Mouse (Mus musculus): Measurements from ENCODE around the gene Gm3424. TPM values are rescaled to one million over a fixed set of nuclear protein-coding genes. Genes with fewer than 3 reads are reported as not detected.
"Not testable (repeated sequence)": the region's sequence is repeated elsewhere in the genome, so short reads cannot be mapped to it uniquely, and the experiment has no call there.

Gene Gm3424
- polyA plus RNA-seq (2015; fragmentation: Nextera tagmentation; extraction: Ambion mirVana), result not detected in 2 replicates

GRCm38 (mm10) chr14:5830229-5830628 lies at the start of gene Gm3424:
Gene Gm3424 (minus strand): TSS chr14:5830329.
- not testable (repeated sequence) for H3K36me3 ChIP-seq (ENCODE audit: control insufficient read depth, insufficient read depth); H3K4me2 ChIP-seq (ENCODE audit: low read length); H3K27ac ChIP-seq (ENCODE audit: low read length); ATAC-seq; H3K9ac ChIP-seq (replicated peaks; ENCODE audit: low read depth, low read length); H3K9me3 ChIP-seq (ENCODE audit: control insufficient read depth, low read length); H3K4me3 ChIP-seq (replicated peaks; ENCODE audit: low read length); H3K4me1 ChIP-seq (replicated peaks; ENCODE audit: control insufficient read depth, insufficient read depth, low read length); H3K27me3 ChIP-seq (replicated peaks; ENCODE audit: control insufficient read depth, insufficient read depth, low read length)
- WGBS, result no CpG with 5 or more reads among the region's 3 CpGs

- peak overlapping the region; percentile 57 for H3K9ac ChIP-seq (replicated peaks; ENCODE audit: low read depth, low read length)
- H3K4me3 ChIP-seq (replicated peaks; ENCODE audit: low read length), result peak overlapping the region; percentile 49
- not testable (repeated sequence) for H3K27me3 ChIP-seq (replicated peaks; ENCODE audit: control insufficient read depth, insufficient read depth, low read length); H3K9me3 ChIP-seq (ENCODE audit: control insufficient read depth, low read length); H3K27ac ChIP-seq (ENCODE audit: low read length); H3K36me3 ChIP-seq (ENCODE audit: control insufficient read depth, insufficient read depth); H3K4me1 ChIP-seq (replicated peaks; ENCODE audit: control insufficient read depth, insufficient read depth, low read length); ATAC-seq
- WGBS, result under 1% methylated on average over 18 of the region's 28 CpGs
- H3K4me2 ChIP-seq (ENCODE audit: low read length), result peak overlapping the region; percentile 72
Observed at GRCm38 (mm10) chr14:5879791-5880190, 49.7 kb upstream of the Gm3424 start.

GRCm38 (mm10) chr14:5879136-5879535 lies 49.0 kb upstream of the Gm3424 start:
- WGBS, result 2% methylated on average over 5 of the region's 11 CpGs
- H3K36me3 ChIP-seq (ENCODE audit: control insufficient read depth, insufficient read depth); H3K9me3 ChIP-seq (ENCODE audit: control insufficient read depth, low read length); H3K27me3 ChIP-seq (replicated peaks; ENCODE audit: control insufficient read depth, insufficient read depth, low read length); H3K4me1 ChIP-seq (replicated peaks; ENCODE audit: control insufficient read depth, insufficient read depth, low read length); H3K4me3 ChIP-seq (replicated peaks; ENCODE audit: low read length); H3K9ac ChIP-seq (replicated peaks; ENCODE audit: low read depth, low read length); ATAC-seq; H3K27ac ChIP-seq (ENCODE audit: low read length): not testable (repeated sequence)
- H3K4me2 ChIP-seq (ENCODE audit: low read length), result peak overlapping the region; percentile 28; the same call in 1 of the 2 replicates

GRCm38 (mm10) chr14:5855911-5856310 lies 25.8 kb upstream of the Gm3424 start:
- not testable (repeated sequence) for H3K9me3 ChIP-seq (ENCODE audit: control insufficient read depth, low read length); H3K27ac ChIP-seq (ENCODE audit: low read length); H3K9ac ChIP-seq (replicated peaks; ENCODE audit: low read depth, low read length); H3K4me3 ChIP-seq (replicated peaks; ENCODE audit: low read length); H3K27me3 ChIP-seq (replicated peaks; ENCODE audit: control insufficient read depth, insufficient read depth, low read length); H3K4me2 ChIP-seq (ENCODE audit: low read length); H3K4me1 ChIP-seq (replicated peaks; ENCODE audit: control insufficient read depth, insufficient read depth, low read length); ATAC-seq; H3K36me3 ChIP-seq (ENCODE audit: control insufficient read depth, insufficient read depth)
- WGBS, result 88% methylated on average over 3 of the region's 3 CpGs

GRCm38 (mm10) chr14:5812699-5813356 lies 17.3 kb downstream of the Gm3424 start:
- not testable (repeated sequence) for H3K9me3 ChIP-seq (ENCODE audit: control insufficient read depth, low read length); H3K27me3 ChIP-seq (replicated peaks; ENCODE audit: control insufficient read depth, insufficient read depth, low read length); H3K36me3 ChIP-seq (ENCODE audit: control insufficient read depth, insufficient read depth); H3K4me1 ChIP-seq (replicated peaks; ENCODE audit: control insufficient read depth, insufficient read depth, low read length); H3K9ac ChIP-seq (replicated peaks; ENCODE audit: low read depth, low read length); H3K27ac ChIP-seq (ENCODE audit: low read length); H3K4me3 ChIP-seq (replicated peaks; ENCODE audit: low read length); H3K4me2 ChIP-seq (ENCODE audit: low read length)
- ATAC-seq, result peak; percentile 57; the same call in 1 of the 2 replicates
- WGBS, result no CpG with 5 or more reads among the region's 47 CpGs

- not testable (repeated sequence) for H3K36me3 ChIP-seq (ENCODE audit: control insufficient read depth, insufficient read depth); H3K27me3 ChIP-seq (replicated peaks; ENCODE audit: control insufficient read depth, insufficient read depth, low read length); H3K9ac ChIP-seq (replicated peaks; ENCODE audit: low read depth, low read length); ATAC-seq; H3K27ac ChIP-seq (ENCODE audit: low read length); H3K4me3 ChIP-seq (replicated peaks; ENCODE audit: low read length); H3K9me3 ChIP-seq (ENCODE audit: control insufficient read depth, low read length); H3K4me1 ChIP-seq (replicated peaks; ENCODE audit: control insufficient read depth, insufficient read depth, low read length); H3K4me2 ChIP-seq (ENCODE audit: low read length)
- WGBS, result no CpG with 5 or more reads among the region's 3 CpGs
Observed at GRCm38 (mm10) chr14:5807882-5808281, 22.2 kb downstream of the Gm3424 start, which contains the start of gene Gm3383. Gene Gm3383 (minus strand): TSS chr14:5807982.

Other genes with a start within 250 kb of the Gm3424 start
- gene Gm8265, start 197.3 kb downstream of the Gm3424 start, polyA plus RNA-seq (2015; fragmentation: Nextera tagmentation; extraction: Ambion mirVana), result not detected in 2 replicates
- gene Gm9603, start 142.9 kb downstream of the Gm3424 start, polyA plus RNA-seq (2015; fragmentation: Nextera tagmentation; extraction: Ambion mirVana), result not detected in 2 replicates
- gene Gm3373, start 88.8 kb downstream of the Gm3424 start, polyA plus RNA-seq (2015; fragmentation: Nextera tagmentation; extraction: Ambion mirVana), result 0.62 TPM in 1 of 2 replicates, not detected in the other
- gene Gm3383, start 22.3 kb downstream of the Gm3424 start, polyA plus RNA-seq (2015; fragmentation: Nextera tagmentation; extraction: Ambion mirVana), result 2.6 and 7.0 TPM in 2 replicates
- gene Gm8237, start 50.1 kb upstream of the Gm3424 start, polyA plus RNA-seq (2015; fragmentation: Nextera tagmentation; extraction: Ambion mirVana), result 0.52 and 0.70 TPM in 2 replicates
- 2.1 and 2.2 TPM in 2 replicates for gene Gm3248, start 131.4 kb upstream of the Gm3424 start, polyA plus RNA-seq (2015; fragmentation: Nextera tagmentation; extraction: Ambion mirVana)
- gene Gm3453, start 148.8 kb upstream of the Gm3424 start, polyA plus RNA-seq (2015; fragmentation: Nextera tagmentation; extraction: Ambion mirVana), result not detected in 2 replicates
- gene Gm6337, start 227.9 kb upstream of the Gm3424 start, polyA plus RNA-seq (2015; fragmentation: Nextera tagmentation; extraction: Ambion mirVana), result not detected in 2 replicates

Measured in forebrain, embryonic 16.5 days (tissue).